Mouse (Mus musculus) 3T3-L1 (cell line): ENCODE results near the gene Tmprss12.
"Not testable (repeated sequence)": the region's sequence is repeated elsewhere in the genome, so short reads cannot be mapped to it uniquely, and the experiment has no call there.

Experiments
- DNase-seq: peaks from one replicate; pipeline ENCODE4 v3.0.0-alpha.2; 2015; ENCODE audit warnings: low read depth, low spot score

Gene Tmprss12

GRCm38 (mm10) chr15:100280626-100281025 is at the start of gene Tmprss12:
Gene Tmprss12 (plus strand): TSS chr15:100280837.
- no peak for DNase-seq

DNA sequence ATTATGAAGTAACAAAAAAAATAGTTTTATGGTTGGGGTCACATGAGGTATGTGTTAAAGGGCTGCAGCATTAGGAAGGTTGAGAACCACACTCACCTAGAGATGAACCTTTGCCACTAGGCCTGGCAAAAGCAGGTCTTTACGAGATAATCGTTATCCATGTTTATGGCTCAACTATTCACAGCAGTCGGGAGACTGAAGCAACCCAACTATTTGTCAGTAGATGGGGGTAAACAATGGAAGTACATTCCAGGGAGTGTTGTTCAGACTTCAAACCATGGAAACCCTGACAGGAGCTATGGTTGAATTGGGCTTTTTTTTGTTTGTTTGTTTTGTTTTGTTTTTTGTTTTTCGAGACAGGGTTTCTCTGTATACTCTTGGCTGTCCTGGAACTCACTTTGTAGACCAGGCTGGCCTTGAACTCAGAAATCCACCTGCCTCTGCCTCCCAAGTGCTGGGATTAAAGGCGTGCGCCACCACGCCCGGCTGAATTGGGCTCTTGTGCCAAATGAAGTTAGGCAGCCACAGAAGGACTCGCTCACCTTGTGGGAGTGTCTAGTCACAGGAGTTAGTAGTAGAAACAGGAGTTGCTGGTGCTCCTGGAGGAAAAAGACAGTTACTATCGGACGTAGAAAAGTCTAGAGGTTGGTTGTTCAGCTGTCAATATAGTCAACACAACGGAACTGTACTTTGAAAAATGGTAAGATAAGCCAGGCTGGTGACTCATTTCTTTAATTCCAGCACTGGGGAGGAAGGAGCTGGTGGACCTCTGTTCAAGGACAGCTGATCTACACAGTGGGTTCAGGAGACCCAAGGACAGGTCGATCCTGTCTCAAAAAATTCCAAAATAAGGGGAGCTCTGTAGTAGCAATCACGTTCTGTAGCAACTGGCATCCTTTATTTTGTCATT is 48.8 kb upstream of the Tmprss12 start:
- DNase-seq: no peak

GRCm38 (mm10) chr15:100235208-100235965 is 45.2 kb upstream of the Tmprss12 start:
- no peak for DNase-seq

DNA sequence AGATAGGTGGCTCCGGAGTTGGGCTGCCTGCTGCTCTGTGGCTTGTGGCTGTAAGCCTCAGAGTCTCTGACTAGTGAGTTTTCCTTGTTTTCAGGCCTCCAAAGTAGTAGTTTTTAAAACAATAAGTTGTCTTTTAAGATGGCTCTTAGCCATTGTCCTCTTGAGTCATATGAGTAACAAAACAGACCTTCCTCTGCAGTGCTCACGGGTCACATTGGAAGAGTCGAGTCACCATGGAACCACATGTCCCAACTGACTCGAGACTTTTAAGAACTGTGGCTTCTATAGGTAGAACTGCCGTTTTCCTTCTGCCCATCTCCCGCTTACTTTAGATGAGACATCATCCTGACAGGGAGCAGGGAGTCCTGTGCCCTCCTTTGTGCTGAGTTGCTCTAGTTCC is 43.7 kb upstream of the Tmprss12 start:
- DNase-seq: peak; percentile 75

DNA sequence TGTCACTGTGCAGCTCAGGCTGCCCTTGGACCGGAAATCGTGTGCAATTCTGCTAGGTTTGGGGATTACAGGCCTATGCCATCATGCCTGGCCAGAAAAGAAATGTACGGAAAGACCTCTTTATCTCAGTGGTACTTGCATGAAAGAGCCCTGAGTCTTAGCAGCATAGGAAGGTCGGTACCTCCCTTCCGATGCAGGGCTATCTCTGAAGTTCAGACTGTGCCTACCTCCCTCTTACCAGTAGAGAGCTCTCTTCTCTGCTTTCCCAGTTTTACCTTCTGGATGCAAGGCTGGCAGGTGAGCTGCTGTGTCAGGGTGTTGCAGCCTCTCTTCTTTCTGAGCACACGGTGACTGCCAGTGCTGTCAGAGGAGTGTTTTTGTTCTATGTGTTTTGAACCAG is 38.9 kb upstream of the Tmprss12 start:
- no peak for DNase-seq

- peak; percentile 60 for DNase-seq
Measured at GRCm38 (mm10) chr15:100245951-100246350, 34.7 kb upstream of the Tmprss12 start.

DNA sequence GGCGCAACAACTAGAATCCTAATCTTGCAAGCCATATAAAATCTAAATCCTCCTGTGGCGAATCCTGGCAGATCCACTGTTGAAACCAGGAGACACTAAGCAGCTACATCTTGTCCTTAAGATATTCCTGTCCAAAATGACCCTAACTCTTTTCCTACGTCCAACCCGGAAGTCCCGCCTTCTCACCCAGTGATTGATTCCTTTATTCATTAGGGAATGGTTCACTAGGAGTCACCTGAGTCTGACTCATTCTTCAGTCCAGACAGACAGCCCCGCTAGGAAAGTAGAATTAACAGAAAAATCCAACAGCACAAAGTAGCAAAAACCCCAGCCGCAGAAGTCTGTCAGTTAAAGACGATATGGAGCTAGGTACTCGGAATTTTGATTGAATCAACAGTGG is 33.3 kb upstream of the Tmprss12 start:
- no peak for DNase-seq

DNA sequence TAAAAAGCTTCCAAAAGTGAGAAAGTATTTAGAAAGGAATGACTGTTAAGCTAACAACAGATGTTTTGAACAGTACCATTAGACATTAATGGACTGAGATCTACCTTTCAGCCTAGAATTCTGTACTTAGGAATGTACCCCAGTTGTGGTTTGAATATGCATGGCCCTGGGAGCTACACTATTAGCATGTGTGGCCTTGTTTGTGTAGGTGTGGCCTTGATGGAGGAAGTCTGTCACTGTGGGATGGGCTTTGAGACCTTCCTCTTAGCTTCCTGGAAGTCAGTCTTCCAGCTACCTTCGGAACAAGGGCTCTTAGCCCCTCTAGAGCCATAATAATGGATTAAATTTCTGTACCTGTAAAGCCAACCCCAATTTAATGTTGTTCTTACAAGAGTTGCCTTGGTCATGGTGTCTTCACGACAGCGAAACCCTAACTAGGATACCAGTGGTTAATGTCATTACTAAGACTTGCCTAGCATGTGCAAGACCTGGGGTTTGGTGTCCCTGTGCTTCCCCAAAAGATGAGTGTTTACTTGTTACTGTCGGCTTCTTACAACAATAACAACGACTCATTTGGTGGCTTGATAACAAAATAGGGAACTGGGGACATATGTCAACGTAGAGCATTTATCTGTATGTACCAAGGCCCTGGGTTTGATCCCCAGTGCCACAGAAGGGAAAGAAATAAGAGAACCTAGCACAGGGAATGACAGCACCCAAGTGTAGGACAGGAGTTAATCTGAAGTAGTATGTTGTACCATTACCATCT is 31.8 kb upstream of the Tmprss12 start:
- no peak for DNase-seq

DNA sequence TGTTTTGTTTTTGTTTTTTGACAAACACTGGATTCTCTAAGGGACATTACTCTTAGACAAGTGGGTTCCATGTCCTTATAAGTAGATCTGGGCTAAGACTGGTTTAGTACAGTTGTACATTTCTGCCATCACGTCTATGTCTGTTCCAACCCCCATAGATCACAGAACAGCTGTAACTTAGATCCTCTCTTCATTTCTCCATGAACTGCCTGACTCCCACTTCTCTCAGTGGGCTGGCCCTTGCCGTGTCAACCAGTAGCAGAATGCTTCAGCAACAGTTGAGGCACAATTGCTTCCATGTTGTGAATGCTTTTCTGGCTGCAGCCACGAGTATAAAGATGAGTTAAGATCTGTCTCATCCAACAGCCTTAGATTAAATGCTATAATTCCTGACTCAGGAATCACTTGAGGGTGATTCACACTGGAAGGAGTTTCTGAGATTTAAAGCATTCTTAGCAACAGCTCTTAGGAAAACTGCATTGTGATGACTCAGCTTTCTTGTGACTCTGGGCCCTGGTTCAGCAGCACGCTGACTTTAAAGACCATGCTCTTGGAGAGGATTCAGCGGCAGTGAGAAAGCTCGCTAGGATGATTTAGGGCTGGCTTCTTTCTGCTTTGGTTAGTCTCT is 29.4 kb upstream of the Tmprss12 start:
- peak; percentile 95 for DNase-seq

GRCm38 (mm10) chr15:100256386-100256785 is 24.3 kb upstream of the Tmprss12 start:
- DNase-seq: no peak

DNA sequence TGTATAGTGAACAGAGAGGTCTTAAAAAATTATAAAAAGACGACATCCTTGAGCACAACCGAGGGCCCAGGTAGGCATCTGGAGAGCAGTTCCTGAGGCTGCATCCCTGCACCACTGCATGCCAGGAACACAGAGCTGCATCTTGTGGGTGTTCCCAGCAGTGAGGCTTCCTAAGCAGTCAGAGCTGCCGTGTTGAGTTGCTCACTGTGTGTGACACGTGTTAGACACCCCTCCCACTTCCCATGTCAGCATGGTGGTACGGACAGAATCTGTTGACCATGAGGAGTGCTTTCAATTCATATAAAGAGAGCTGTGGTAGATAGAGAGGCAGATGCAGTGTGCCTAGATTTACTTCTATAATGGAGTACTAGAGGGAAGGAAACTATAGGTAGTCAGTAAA is 23.3 kb upstream of the Tmprss12 start:
- DNase-seq: no peak

- no peak for DNase-seq
Measured at GRCm38 (mm10) chr15:100258646-100259425, 21.8 kb upstream of the Tmprss12 start.

- not testable (repeated sequence) for DNase-seq
Measured at GRCm38 (mm10) chr15:100260351-100260750, 20.3 kb upstream of the Tmprss12 start.

DNA sequence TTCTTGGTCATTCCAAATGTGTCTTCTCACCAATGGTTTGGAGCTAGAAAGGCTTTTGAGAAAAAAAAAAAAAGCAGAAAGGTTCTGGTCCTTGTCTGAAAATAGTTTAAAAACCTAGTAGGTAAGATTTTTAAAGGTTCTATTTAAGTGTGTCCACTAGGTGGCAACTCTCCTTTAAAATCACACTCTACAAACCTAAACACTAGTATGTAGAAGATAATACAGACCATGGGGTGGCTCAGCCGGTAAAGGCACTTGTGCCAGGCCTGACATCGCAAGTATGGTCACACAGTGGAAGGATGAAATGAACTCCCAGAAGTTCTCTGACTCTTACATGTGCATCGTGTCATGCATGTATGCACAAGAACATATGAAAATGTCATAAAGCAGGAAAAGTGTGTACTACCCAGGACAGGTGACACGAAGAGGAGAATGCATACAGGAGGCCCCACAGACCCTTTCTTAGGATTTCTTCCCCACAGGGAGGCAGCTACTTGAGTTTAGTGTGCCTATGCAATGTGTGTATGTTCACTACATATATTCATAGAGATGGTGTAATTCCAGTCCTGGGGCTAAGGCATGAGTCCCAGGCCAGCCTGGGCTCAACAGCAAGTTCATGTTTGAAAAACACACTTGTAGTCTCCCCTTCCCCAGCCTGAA is 17.3 kb upstream of the Tmprss12 start:
- DNase-seq: peak; percentile 64

DNA sequence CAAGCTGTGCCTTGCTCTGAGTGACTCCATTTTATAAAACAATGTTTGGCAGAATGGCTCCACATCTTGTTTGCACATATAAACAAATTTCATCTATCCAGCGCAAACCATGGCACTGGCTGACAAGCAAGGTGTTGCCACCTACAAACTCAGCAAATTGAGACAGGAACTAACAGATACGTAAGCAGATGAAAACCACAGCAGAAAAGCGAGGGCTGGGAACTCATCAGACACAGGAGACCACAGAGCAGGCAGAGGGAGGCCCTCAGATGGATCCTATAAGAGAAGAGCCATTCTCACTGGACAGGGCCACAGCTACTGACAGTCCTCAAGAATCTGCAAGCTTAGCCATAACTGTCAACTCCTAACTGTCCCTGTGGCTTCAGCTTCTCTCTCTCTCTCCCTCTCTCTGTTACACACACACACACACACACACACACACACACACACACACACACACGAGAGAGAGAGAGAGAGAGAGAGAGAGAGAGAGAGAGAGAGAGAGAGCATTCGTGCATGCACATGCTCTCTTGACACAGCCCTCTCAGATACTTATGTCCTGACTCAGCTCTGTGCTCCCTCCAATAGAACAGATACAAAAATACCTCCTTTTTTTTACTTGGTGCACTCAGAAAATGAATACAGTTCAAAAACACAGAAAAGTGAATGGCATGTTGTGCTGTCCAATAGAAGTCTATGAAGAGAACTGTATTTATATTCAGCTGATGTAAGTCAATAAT is 14.9 kb upstream of the Tmprss12 start:
- peak; percentile 60 for DNase-seq

DNA sequence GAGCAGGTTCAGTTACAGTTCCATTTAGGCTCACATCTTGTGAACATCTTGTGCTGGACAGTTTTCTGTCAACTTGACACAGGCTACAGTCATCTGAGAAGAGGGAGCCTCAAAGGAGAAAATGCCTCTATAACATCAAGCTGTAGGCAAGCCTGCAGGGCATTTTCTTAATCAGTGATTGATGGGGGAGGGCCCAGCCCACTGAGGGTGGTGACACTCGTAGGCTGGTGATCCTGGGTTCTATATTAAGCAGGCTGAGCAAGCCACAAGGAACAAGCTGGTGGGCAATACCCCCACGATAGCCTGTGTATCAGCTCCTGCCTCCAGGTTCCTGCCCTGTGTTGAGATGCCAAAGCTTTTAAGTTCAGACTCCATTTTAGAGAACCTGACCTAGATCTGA is 11.7 kb upstream of the Tmprss12 start:
- DNase-seq: no peak

DNA sequence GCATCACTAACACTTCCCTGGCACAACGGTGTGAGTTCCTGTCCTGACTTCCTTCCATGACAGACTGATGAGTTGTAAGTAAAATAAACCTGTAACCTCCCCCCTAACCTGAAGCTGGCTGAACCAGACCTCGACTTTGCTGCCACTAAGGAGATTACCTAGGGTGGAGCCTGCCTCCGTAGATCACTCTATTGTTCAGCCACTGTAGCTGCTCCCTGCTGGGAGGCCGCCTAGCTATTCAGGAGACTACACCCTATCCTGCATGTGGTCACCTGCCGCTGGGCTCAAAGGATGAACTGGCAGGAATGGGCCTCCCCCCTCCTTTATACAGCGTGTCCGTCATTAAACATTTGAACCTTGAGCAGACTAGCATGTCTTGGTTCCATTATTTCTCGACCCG is 10.9 kb upstream of the Tmprss12 start:
- DNase-seq: no peak

- DNase-seq: not testable (repeated sequence)
Measured at GRCm38 (mm10) chr15:100270609-100271008, 10.0 kb upstream of the Tmprss12 start.

DNA sequence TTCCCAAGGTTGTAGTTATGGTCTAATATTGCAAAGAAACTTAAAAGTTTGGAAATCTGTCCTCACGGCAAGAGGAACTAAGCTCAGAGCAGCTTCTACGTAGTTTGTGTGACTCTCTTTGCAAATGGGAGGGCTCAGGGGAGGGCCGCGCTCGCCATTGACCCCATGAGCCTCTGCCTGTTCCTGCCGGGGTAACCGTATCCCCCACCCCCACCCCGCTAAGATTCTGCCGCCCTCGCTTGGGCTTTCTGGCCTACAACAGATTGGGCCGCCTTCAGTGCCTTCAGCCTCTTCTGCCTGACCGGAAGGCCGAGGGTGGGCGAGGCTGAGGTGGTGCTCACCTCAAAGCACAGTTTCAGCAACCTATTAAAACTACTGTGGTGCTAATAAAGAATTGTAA is 9.2 kb upstream of the Tmprss12 start:
- no peak for DNase-seq
